Mouse (Mus musculus) Patski (cell line): ENCODE data around the gene Lhfpl5. TPM values are rescaled to one million over a fixed set of nuclear protein-coding genes. Genes with fewer than 3 reads are reported as not detected.
A peak's percentile ranks its signal among the peaks of the same experiment; 100 is the strongest.

Experiments used
- ATAC-seq: fragments of 100-300 bp; one replicate; pipeline ENCODE4 v1.8.0; 2021
- CTCF ChIA-PET: fragments of 350-600 bp; sonication (Branson Sonifier 250); formaldehyde crosslinking; loops from one replicate; lab custom pipeline; 2022; ENCODE audit warnings: inconsistent platforms; lab: Charles Lee
- POLR2A ChIA-PET: fragments of 350-600 bp; sonication (Branson Sonifier 250); formaldehyde crosslinking; loops from one replicate; lab custom pipeline; 2022; ENCODE audit warnings: antibody characterized with exemption, inconsistent platforms; lab: Charles Lee
- DNase-seq: peaks from one replicate; pipeline ENCODE4 v3.0.0-alpha.2; 2011; ENCODE audit warnings: low read depth, low spot score
- H3K27me3 ChIP-seq: fragments of 371-371 bp; one replicate; pipeline ENCODE4 v1.5.1; 2021
- CTCF ChIP-seq: fragments of 100-300 bp; IDR thresholded peaks from one replicate; pipeline ENCODE4 v1.5.1; 2021
- in situ Hi-C: fragments of 300-500 bp; cut with MboI; formaldehyde crosslinking; loops from 3 replicates; pipeline ENCODE4 v1.11.1; 2018; ENCODE audit warnings: low pct_unique_long_range_greater_than_20kb, mixed read lengths
- polyA plus RNA-seq: library from polyadenylated mRNA; unstranded; gene quantifications from one replicate; pipeline ENCODE4 v1.2.3, GENCODE M21; 2021

Lhfpl5 gene
- polyA plus RNA-seq, 1 experiment from 2014 or later: 0.09 TPM

- ATAC-seq (no peak), DNase-seq (no peak)
- H3K27me3 ChIP-seq: peaks cover 14% of the 10 kb centered on the region
- ChIA-PET POLR2A (no interaction called here), CTCF (no interaction called here)
- in situ Hi-C loops: no loop called here
- no peak for TF ChIP-seq CTCF
Observed at GRCm38 (mm10) chr17:28571868-28572267, 3.6 kb upstream of the Lhfpl5 start.

- peaks cover 14% of the 10 kb centered on the region for H3K27me3 ChIP-seq
- DNase-seq (no peak), ATAC-seq (no peak)
- in situ Hi-C loops: no loop called here
- no peak for TF ChIP-seq CTCF
- ChIA-PET POLR2A (no interaction called here), CTCF (no interaction called here)
Observed at GRCm38 (mm10) chr17:28572521-28572920, 2.9 kb upstream of the Lhfpl5 start.

- CTCF ChIA-PET: no interaction called here
- POLR2A ChIA-PET: no interaction called here
- peaks cover 14% of the 10 kb centered on the region for H3K27me3 ChIP-seq
- DNase-seq (no peak), ATAC-seq (no peak)
- no peak for TF ChIP-seq CTCF
- in situ Hi-C loops: no loop called here
Observed at GRCm38 (mm10) chr17:28572941-28573340, 2.5 kb upstream of the Lhfpl5 start.

- peaks cover 6% of the 10 kb centered on the region for H3K27me3 ChIP-seq
- ATAC-seq (no peak), DNase-seq (peak; percentile 17)
- no peak for TF ChIP-seq CTCF
- POLR2A ChIA-PET: no interaction called here
- CTCF ChIA-PET: interaction anchor here (1.3 kb wide), 1 partner anchor 18 kb away, joined by 3 read pairs; no protein-coding TSS in a partner anchor
- in situ Hi-C loops: no loop called here
Observed at GRCm38 (mm10) chr17:28580396-28580795, 5.0 kb downstream of the Lhfpl5 start.

GRCm38 (mm10) chr17:28581056-28581455 is 5.6 kb downstream of the Lhfpl5 start:
- TF ChIP-seq CTCF: no peak

GRCm38 (mm10) chr17:28586509-28586908 is 11.1 kb downstream of the Lhfpl5 start:
- CTCF ChIA-PET: interaction anchor here (0.9 kb wide), 1 partner anchor 16 kb away, joined by 3 read pairs; no protein-coding TSS in a partner anchor
- no peaks in the 10 kb centered on the region for H3K27me3 ChIP-seq
- in situ Hi-C loops: no loop called here
- POLR2A ChIA-PET: no interaction called here
- no peak for TF ChIP-seq CTCF
- DNase-seq (no peak), ATAC-seq (no peak)

More at GRCm38 (mm10) chr17:28581056-28581455, 5.6 kb downstream of the Lhfpl5 start:
- ChIA-PET CTCF (no interaction called here), POLR2A (no interaction called here)
- in situ Hi-C loops: no loop called here
- peaks cover 1% of the 10 kb centered on the region for H3K27me3 ChIP-seq
- DNase-seq (no peak), ATAC-seq (no peak)

GRCm38 (mm10) chr17:28588591-28588990 is 13.2 kb downstream of the Lhfpl5 start:
- TF ChIP-seq CTCF: no peak
- no peaks in the 10 kb centered on the region for H3K27me3 ChIP-seq
- ATAC-seq (no peak), DNase-seq (no peak)
- POLR2A ChIA-PET: no interaction called here
- in situ Hi-C loops: no loop called here
- CTCF ChIA-PET: no interaction called here

- CTCF ChIA-PET: no interaction called here
- in situ Hi-C loops: no loop called here
- no peak for DNase-seq
- POLR2A ChIA-PET: no interaction called here
- no peak for TF ChIP-seq CTCF
- H3K27me3 ChIP-seq: no peaks in the 10 kb centered on the region
- no peak for ATAC-seq
Observed at GRCm38 (mm10) chr17:28590596-28590995, 15.2 kb downstream of the Lhfpl5 start.

- DNase-seq (no peak), ATAC-seq (no peak)
- in situ Hi-C loops: no loop called here
- ChIA-PET CTCF (interaction anchor here (1.1 to 2.4 kb wide), 2 partner anchors 26 to 58 kb away, joined by 3 to 12 read pairs; no protein-coding TSS in a partner anchor), POLR2A (no interaction called here)
- H3K27me3 ChIP-seq: no peaks in the 10 kb centered on the region
- no peak for TF ChIP-seq CTCF
Observed at GRCm38 (mm10) chr17:28591476-28591875, 16.0 kb downstream of the Lhfpl5 start.

GRCm38 (mm10) chr17:28592998-28593397 is 17.6 kb downstream of the Lhfpl5 start:
- ATAC-seq: no peak
- DNase-seq: peak; percentile 19
- in situ Hi-C loops: no loop called here
- ChIA-PET POLR2A (interaction anchor here (0.8 kb wide), 1 partner anchor 55 kb away, joined by 3 read pairs; no protein-coding TSS in a partner anchor), CTCF (interaction anchor here (0.9 to 2.9 kb wide), 7 partner anchors 9 to 45 kb away, joined by 3 to 14 read pairs (median 5); no protein-coding TSS in a partner anchor)
- TF ChIP-seq CTCF: peak; percentile 98
- no peaks in the 10 kb centered on the region for H3K27me3 ChIP-seq

GRCm38 (mm10) chr17:28593965-28594364 is 18.5 kb downstream of the Lhfpl5 start:
- no peaks in the 10 kb centered on the region for H3K27me3 ChIP-seq
- CTCF ChIA-PET: interaction anchor here (0.9 to 2.9 kb wide), 5 partner anchors 8 to 24 kb away, joined by 3 to 14 read pairs (median 7); no protein-coding TSS in a partner anchor
- no peak for TF ChIP-seq CTCF
- ATAC-seq: no peak
- DNase-seq: no peak
- POLR2A ChIA-PET: interaction anchor here (0.6 to 0.8 kb wide), 2 partner anchors 54 to 67 kb away, joined by 3 read pairs; no protein-coding TSS in a partner anchor
- in situ Hi-C loops: no loop called here
